Mouse (Mus musculus) erythroblast, embryonic 14.5 days (primary cell): ENCODE results near the gene Tmem14a.

ENCODE experiments used
- GATA1 ChIP-seq: IDR thresholded peaks from 2 replicates; pipeline ENCODE4 v1.6.1; 2012; ENCODE audit warnings: low read length, inconsistent platforms, mixed read lengths
- TAL1 ChIP-seq: IDR thresholded peaks from 3 replicates; pipeline ENCODE4 v1.6.1; 2012; ENCODE audit warnings: low read length, inconsistent platforms, mixed read lengths

- TF ChIP-seq TAL1 (no peak), GATA1 (no peak)
Measured at GRCm38 (mm10) chr1:21227756-21228395, 9.5 kb downstream of the Tmem14a start.
